Mouse (Mus musculus) spleen, postnatal 0 days (tissue): ENCODE results near the gene Olfr938. TPM values are rescaled to one million over a fixed set of nuclear protein-coding genes. Genes with fewer than 3 reads are reported as not detected.

Experiments used
- polyA plus RNA-seq: library from polyadenylated mRNA; unstranded; fragments of >200 nt; fragmentation: Nextera tagmentation; extraction: Ambion mirVana; gene quantifications from 2 replicates; pipeline ENCODE4 v1.2.1, GENCODE M21; 2015

Gene Olfr938
- polyA plus RNA-seq, result not detected in 2 replicates

DNA sequence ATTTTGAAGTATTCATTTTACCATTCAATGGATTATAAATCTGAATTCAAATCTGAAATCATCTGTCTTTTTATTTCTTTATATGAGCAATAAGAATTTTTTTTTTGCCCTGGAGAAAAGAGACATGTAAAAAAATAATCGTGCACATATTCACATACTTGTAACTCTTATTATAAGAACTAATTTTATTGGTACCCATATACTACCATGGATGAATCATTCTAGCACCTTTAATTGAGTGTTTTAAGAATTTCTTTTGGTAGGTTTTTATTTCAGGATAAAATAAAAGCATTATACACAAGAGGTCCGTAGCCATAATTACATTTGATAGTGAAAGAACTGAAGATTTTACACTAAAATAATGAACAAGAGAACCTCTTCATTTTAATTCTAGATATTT is at the start of gene Olfr938:
Gene Olfr938 (minus strand): TSS at position 101 of the 400 bp plus-strand sequence.

GRCm38 (mm10) chr9:39127831-39128230 is 49.1 kb upstream of the Olfr938 start, which contains the start of gene Olfr27:
Gene Olfr27, plus strand, starts transcription at chr9:39128131.

DNA sequence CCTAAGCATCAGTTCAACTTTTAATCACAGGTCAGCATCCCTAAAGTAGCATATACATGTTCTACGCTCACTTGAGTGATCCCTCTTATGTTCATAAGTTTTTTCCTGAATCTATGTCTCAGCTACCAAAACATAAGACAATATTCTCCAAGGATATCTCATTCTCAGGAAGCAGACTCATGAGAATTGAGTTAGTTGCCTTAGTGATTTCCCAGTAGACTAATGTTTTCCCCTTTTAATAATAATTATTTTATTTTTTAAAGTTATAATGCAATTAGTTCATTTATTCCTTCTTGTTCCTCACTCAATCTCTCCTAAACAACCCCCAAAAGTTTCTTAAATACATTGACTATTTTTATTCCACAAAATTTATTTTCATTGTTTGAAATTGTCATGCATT is 13.8 kb downstream of the Olfr938 start, which contains the start of gene Olfr937:
Gene Olfr937 (minus strand): TSS at position 101 of the 400 bp plus-strand sequence.

Other genes starting within 250 kb of the Olfr938 start
- not detected in 2 replicates for gene Olfr924, start 234.4 kb downstream of the Olfr938 start, polyA plus RNA-seq
- gene Olfr26, start 223.8 kb downstream of the Olfr938 start, polyA plus RNA-seq, result not detected in 2 replicates
- gene Olfr926, start 201.8 kb downstream of the Olfr938 start, polyA plus RNA-seq, result not detected in 2 replicates
- gene Olfr930, start 149.1 kb downstream of the Olfr938 start, polyA plus RNA-seq, result not detected in 2 replicates
- gene Olfr933, start 106.6 kb downstream of the Olfr938 start, polyA plus RNA-seq, result not detected in 2 replicates
- gene Olfr934, start 90.6 kb downstream of the Olfr938 start, polyA plus RNA-seq, result not detected in 2 replicates
- gene Olfr935, start 79.2 kb downstream of the Olfr938 start, polyA plus RNA-seq, result not detected in 2 replicates
- not detected in 2 replicates for gene Olfr146, start 55.5 kb downstream of the Olfr938 start, polyA plus RNA-seq
- not detected in 2 replicates for gene Olfr937, start 13.9 kb downstream of the Olfr938 start, polyA plus RNA-seq
- not detected in 2 replicates for gene Olfr27, start 49.2 kb upstream of the Olfr938 start, polyA plus RNA-seq
- gene Olfr943, start 87.4 kb upstream of the Olfr938 start, polyA plus RNA-seq, result not detected in 2 replicates
- not detected in 2 replicates for gene Olfr944, start 123.0 kb upstream of the Olfr938 start, polyA plus RNA-seq
- gene Olfr1537, start 171.1 kb upstream of the Olfr938 start, polyA plus RNA-seq, result not detected in 2 replicates
- not detected in 2 replicates for gene Olfr945, start 197.9 kb upstream of the Olfr938 start, polyA plus RNA-seq
- gene Olfr948, start 247.2 kb upstream of the Olfr938 start, polyA plus RNA-seq, result not detected in 2 replicates